Mouse (Mus musculus) yolk sac, embryonic 10.5 days (tissue): ENCODE results near the gene Nnmt.

Source experiments
- DNase-seq: peaks from one replicate; pipeline ENCODE4 v3.0.0-alpha.2; 2017; ENCODE audit warnings: low spot score

The Nnmt gene

DNA sequence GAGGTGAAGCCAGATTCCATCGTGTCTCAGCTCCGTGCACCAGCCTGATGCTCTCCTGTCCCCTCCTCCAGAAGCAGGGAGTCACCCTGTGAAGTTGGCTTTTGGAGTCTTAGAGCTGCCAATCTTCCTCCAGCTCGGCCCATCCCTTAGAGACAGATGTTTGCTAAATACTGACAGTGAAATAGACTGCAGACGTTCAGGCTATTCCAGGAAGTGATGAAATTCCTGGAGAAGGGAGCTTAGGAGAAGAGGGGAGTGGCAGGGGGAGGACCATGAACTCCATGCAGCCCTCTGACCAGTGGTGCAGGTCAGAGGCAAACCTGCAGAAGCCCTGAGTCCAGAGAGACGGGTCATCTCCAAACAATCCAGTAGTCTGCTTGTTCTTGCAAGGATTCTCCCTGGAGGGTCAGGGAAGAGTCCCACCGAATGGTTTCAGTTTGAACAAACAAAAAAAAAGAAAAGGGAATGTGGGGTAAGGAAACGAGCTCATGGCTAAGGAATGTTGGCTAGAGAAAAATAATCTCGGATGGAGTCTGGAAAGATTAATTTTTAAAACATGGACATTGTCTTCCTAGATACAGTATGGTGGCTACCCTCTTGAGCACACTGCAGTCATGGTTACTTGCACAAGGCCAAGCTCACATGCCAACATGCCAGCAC is at the start of gene Nnmt:
TSS of gene Nnmt (minus strand) at position 215 of the 660 bp plus-strand sequence.
- DNase-seq, result peak; percentile 41

DNA sequence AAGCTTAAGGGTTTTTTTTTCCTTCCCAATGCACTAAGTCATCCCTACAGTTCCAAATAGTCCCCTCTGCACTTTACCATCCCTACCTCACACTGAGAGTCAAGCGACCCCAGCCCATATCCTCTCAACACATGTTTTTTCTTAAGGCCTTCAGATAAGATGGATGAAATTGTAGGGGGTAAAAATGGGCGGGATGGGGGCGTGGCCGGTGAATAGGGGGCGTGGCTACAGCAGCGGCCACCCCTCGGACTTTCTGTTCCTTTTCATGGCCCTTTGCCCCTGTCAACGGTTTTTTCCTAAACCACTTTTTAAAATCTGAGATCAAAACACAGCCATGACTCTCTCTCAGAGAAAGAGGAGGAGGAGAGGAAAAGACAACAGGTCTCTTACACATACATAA is 49.8 kb upstream of the Nnmt start:
- no peak for DNase-seq

GRCm38 (mm10) chr9:48653399-48654070 is 48.6 kb upstream of the Nnmt start:
- DNase-seq, result no peak

GRCm38 (mm10) chr9:48652026-48652425 is 47.1 kb upstream of the Nnmt start:
- DNase-seq, result no peak

DNA sequence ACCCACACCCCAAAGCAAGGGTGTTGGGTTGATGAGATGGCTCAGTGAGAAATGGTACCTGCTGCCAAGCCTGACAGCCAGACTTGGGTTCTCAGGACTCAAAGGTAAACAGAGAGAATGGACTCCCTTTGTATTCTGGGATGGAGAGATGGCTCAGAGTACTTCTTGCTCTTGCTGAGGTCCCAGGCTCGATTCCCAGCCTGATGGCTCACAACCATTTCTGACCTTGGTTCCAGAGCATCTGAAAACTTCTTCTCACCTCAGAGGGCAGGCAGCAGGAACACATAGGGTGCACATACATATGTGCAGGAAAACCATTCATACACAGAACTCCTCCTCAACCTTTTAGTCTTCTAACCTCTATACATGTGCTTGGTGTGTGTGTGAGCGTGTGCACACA is 45.9 kb upstream of the Nnmt start:
- no peak for DNase-seq

- no peak for DNase-seq
Observed at GRCm38 (mm10) chr9:48649851-48650685, 45.1 kb upstream of the Nnmt start.

DNA sequence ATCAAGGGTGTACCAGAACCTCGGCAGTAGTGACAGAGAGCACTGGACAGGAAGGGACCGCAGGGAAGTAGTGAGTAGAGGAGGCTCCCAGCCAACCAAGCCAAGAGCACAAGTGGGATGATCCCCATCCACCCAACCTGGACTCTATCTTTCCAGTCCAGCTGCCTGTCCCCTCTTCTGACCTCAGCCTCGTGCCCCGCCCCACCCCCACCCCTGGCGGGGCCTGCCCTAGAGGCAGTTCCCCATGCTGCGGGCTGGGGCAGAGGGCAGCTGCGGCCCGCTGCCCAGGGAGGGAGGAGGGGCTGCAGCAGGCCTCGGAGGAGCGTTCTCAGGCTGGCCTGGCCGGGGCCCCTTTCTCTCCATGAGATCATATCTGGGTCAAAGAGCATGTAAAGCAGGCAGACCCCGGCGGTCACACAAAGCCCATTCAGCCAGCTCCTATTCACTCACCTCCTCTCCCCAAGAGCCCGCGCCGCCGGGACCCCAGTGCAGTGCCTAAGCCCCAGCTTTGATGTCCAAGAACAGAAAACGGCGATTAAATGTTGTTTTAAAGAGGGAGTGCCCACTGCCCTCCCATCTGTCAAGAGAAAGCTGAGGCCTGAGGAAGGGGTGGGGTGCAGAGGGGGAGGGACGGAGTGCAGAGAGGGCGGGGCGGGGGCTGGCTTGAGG is 44.3 kb upstream of the Nnmt start:
- DNase-seq, result peak; percentile 81

DNA sequence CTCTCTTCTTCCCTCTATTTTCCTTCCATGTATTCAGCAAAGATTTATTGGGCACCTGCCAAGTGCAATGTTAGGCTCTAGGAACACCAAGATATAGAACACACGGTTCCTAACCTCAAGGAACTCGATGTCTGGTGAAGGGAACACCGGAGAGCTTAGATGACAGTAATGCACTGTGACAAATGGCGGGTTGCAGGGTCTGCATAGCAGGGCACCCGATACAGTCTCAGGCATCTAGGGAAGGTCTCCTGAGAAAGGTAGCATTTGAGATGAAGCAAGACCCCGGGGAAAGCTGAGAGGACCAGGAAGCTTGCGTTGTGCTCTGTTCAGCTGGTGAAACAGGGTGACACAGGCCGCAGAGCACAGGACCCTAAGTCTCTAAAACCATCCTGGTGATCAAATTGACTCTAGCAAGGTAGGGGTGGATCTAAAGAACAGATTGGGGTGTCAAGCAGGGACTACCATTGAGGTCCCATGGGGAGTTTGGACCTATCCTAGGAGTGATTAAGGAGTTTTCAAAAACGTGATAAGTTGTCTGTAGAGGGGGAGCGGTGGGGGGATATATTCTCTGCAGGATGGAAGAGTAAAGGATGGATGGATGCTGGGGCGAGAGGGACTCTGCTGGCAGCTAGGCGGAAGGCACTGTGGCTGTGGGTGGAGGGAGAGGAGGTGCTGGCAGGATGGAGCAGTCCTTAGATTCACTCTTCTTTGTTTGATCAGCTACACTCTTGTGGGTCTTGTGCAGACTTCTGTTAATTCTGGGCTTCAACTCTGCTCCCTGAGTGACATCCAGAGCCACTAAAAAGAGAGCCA is 43.5 kb upstream of the Nnmt start:
- DNase-seq, result no peak

DNA sequence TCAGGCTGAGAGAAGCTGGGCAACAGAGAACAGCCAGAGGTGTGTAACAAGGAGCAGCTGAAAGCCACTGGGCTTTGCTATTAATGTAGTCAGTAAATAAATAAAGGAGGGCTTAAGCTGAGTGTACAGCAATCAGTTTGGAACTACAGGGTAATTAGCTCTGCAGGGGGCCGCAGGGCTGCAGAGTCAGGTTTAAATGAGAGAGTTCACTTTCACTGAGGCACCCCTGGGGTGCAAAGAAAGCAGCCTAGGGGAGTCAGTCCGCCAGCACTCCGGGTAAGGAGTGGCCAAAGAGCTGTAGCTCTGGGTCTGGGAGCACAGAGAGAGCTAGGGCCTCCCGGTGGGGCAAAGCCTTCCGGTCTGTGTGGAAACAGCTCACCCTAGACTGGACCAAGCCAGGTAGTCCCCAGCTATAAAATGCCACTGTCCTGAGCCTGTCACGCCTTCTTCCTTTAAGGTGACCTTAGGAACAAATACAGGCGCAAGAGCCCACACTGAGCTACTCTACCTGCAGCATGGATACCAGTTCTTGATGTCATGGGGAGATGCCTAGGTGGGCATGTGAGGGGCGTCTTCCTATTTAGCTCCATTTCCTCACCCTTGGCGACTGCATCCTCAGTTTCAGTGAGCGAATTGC is 42.8 kb upstream of the Nnmt start:
- DNase-seq, result no peak

DNA sequence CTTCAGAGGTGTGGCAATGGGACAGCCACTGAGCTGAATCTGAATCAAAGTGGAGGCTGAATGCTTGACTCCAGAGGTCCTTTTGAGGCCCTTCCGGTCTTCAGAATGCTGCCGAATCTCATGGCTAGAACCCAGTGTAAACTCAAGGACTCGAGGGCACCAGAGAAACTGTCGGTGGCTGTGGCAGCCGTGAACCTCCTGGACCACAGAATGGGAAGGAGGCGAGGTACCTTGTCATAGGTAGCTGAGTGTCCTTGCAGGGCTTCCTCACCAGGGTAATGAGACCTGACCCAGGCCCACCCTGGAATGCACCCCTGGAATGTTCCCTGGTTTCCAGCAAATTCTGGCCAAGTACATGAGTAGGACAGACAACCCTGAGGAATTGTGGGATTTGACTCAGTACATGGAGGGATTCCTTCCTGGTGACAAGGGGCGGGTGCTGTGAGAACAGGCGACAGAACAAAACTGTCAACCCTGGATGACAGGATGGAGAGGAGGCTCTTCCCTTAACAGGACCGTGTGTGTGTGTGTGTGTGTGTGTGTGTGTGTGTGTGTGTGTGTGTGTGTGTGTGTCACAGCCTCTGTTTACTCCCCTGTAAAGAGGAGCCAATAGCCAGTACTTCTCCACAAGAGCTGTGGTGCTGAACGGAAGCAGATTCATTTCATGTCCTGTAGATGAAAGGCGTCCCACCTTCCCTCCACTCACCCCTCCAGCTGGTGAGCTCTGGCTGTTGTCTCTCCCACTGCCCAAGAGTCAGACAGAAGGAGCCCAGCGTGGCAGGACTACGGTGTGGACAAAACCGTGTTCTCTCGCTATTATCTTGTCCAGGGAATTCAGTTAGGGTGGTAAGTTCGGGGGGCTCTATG is 42.1 kb upstream of the Nnmt start:
- DNase-seq, result no peak

DNA sequence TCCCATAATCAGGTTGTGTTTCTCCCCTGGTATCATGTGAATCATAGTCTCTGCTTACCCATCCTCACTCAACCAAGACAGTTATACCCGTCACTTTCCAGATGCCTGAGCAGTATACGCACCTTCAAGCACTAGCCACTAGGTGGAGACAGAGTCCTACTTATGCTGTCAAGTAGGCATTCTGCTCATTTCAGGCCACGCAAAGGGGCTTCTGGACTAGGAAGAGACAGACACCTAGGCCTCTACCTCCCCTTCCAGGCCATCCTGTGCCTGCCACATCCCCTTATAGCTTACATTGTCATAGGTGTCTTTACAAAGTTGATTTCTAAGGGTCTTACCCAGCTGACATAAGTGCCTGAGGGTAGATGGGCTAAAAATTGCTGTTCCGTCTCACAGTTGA is 41.3 kb upstream of the Nnmt start:
- peak; percentile 69 for DNase-seq

DNA sequence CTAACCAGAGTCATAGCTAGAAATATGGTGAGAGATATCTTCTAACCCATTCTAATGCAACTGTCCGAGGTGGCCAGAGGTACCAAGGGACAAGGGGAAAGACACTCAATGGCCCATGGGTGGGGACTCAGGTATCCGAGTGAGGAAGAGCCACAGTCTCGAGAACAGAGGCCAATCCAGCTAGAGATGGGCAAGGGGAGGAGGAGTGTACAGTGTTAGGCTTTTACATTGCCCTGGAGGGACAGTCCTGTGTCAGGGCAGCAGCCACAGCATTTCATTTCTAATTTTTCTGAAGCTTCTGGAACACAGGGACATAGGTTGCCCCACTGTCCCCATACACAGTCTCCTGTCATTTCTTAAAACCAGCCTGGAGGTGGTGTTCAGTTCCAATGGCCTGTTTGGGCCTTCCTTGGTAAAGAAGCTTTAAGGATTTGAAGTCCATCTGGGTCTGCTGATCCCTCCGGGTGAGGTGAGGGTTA is 40.7 kb upstream of the Nnmt start:
- DNase-seq, result no peak

GRCm38 (mm10) chr9:48644926-48645647 is 40.1 kb upstream of the Nnmt start:
- DNase-seq, result no peak

- no peak for DNase-seq
Observed at GRCm38 (mm10) chr9:48644376-48644775, 39.4 kb upstream of the Nnmt start.

GRCm38 (mm10) chr9:48641636-48642035 is 36.7 kb upstream of the Nnmt start:
- DNase-seq, result no peak

DNA sequence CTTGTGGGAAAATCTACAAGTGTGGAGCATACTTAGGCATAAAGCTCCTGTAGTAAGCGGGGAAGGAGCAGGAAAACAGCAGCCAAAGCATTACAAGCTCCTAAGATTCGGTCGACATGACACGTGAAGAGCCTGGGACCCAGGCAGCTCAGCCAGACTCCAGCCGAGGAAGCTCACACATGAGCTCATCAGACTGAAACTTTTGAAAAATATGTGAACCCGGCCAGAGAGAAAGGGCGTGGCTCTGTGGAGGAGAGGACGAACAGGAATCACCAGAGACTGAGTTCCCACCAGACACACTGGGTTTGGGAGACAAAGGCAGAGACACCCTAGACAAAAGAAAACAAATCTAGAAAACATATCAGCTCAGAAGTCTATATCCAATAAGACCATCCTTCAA is 35.9 kb upstream of the Nnmt start:
- no peak for DNase-seq

- DNase-seq, result no peak
Observed at GRCm38 (mm10) chr9:48638176-48638803, 33.3 kb upstream of the Nnmt start.

DNA sequence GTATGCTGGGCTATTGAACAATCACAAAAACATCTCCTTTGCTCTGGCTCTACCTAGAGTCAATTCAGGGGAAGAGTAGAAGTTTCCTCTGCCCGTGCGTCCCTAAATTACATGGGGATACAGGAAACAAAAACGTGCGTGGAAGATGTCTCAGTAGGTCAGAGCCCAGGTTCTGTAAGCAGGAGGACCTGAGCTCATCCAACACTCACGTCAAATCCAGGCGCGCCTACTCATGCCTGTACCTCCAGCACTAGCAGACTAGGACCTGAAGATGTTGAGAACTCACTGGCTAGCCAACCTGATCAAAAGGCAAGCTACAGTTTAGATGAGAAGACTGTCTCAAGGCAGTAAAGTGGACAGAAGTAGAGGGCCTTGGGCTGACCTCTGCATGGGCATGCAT is 32.2 kb upstream of the Nnmt start:
- DNase-seq, result no peak
